Mouse (Mus musculus): ENCODE measurements at regions not wholly inside any gene's neighbourhood (a gene's known extent, or its start where the extent isn't known, plus 50 kb on each side); places are given as distances from the start of the nearest gene placed in this dataset.

GRCm38 (mm10) chr7:88544393-88544792 is 114.3 kb downstream of the Rab38 start:
- DNase-seq (ENCODE audit: low read depth), result peak; percentile 44

GRCm38 (mm10) chr7:88544976-88545654 is 115.0 kb downstream of the Rab38 start:
- no peak for DNase-seq (ENCODE audit: low read depth)

GRCm38 (mm10) chr7:88575073-88575472 is 145.0 kb downstream of the Rab38 start:
- no peak for DNase-seq (ENCODE audit: low read depth)

GRCm38 (mm10) chr7:88600781-88601180 is 170.7 kb downstream of the Rab38 start:
- no peak for DNase-seq (ENCODE audit: low read depth)

All from c-Kit-positive CD71-positive TER-119-negative erythroid progenitor cells, embryonic 14.5 days (primary cell).